Mouse (Mus musculus): ENCODE measurements around the gene Exosc10. TPM values are rescaled to one million over a fixed set of nuclear protein-coding genes. Genes with fewer than 3 reads are reported as not detected.

The Exosc10 gene
- total RNA-seq, 2 experiments from 2014 or later, result 43.0 to 53.4 TPM

Other genes with a start within 250 kb of the Exosc10 start
- 1 to 10 TPM; 8.3 to 8.6 TPM for gene Ubiad1, start 113.7 kb upstream of the Exosc10 start, total RNA-seq (2021)
- 100 to 1,000 TPM in 1 of 2 experiments, 10 to 100 TPM in 1; 91.8 to 100 TPM for gene Mtor, start 109.8 kb upstream of the Exosc10 start, total RNA-seq (2021)
- under 1 TPM; 0.57 to 0.59 TPM for gene Angptl7, start 58.0 kb upstream of the Exosc10 start, total RNA-seq (2021)
- 10 to 100 TPM; 73.4 to 79.1 TPM for gene Srm, start 33.1 kb downstream of the Exosc10 start, total RNA-seq (2021)
- gene Masp2, start 44.1 kb downstream of the Exosc10 start, total RNA-seq (2021), result 1 to 10 TPM; 1.5 to 5.5 TPM
- gene Tardbp, start 68.6 kb downstream of the Exosc10 start, total RNA-seq (2021), result 100 to 1,000 TPM; 151 to 208 TPM
- not detected for gene Gm572, start 84.9 kb downstream of the Exosc10 start, total RNA-seq (2021)
- 1 to 10 TPM; 1.1 to 1.8 TPM for gene Casz1, start 246.0 kb downstream of the Exosc10 start, total RNA-seq (2021)

All from left cerebral cortex, postnatal 36 days (tissue).